Mouse (Mus musculus) skeletal muscle tissue, adult 2 months (tissue): ENCODE data around the gene Selenon.

ENCODE experiments used
- DNase-seq: peaks from one replicate; pipeline ENCODE4 v3.0.0-alpha.2; 2012; ENCODE audit warnings: low read depth, low spot score

Gene Selenon

DNA sequence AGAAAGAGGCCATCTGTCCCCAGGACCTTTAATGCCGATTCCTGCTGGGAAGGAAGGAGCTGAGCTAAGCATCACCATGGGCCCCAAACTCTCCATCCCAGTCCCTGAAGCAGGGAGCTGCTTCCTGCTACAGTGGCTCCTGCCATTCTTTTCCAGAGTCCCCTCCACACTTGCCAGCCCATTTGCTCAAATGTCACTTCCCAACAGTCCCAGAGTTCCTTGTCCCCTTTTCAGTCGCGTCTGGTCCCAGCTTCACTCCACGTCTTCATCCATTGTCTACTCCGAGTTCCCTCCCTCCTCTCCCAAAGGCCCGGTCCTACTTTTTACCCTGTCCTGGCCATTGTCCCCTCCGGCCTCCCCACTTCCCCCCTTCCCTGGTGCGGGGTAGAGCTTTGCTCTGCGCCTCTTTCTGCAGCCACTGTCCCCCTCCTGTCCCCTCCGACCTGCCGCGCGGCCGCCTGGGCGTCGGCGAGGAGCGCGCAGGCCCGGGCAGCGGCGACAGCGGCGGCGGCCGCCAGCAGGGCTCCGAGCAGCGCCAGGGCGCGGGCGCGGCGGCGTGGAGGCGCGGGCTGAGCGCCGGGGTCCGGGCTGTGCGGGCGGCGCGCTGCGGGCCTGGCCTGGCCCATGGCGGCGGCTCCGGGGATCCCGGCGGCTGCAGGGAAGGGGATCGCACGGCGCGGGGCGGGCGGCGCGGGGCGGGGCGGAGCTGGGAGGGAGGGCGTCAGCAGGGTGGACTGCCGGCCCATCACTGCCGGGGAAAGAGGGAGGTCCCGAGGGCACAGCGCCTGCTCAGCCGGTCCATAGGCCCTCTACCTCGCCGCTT, at the start of gene Selenon:
TSS of gene Selenon (minus strand) at position 673 of the 823 bp plus-strand sequence.
- no peak for DNase-seq

DNA sequence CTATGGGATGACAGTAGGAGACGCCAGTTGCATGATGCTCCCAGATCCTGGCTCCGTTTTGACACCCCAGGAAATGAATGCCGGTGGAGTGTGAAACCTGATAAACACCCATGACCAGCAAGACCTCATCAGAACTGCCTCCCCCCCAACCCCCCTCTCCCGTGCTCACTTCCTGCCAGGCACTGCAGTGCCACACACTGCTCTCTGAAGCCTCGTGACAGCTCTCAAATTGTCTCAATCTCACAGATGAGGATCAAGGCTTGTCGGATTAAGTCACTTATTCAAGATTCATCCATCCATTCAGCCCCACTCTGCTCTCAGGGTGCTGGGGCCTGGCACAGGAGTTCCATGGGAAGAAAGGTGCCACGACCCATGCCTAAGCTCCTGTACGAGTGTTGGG, 49.4 kb upstream of the Selenon start:
- DNase-seq: no peak

DNA sequence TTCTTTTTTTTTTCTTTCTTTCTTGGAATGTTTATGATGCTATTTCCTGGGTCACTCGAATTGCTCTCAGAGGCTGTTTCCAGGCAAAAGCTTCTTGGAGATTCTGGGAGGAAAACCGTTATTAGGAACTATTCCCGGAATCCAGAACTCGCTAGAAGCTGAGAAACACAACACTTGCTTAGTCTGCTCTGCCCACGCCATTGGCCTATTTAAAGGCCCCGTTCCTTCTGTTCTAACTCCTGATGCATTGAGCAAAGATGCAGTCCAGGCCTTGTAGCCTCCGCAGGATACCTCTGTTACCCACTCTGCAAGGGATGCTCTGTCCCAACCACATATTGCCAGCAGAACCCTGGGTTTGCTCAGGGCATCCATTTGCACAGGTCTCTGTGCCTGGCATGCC, 48.8 kb upstream of the Selenon start:
- no peak for DNase-seq

- DNase-seq: no peak
These were observed 48.1 kb upstream of the Selenon start for GRCm38 (mm10) chr4:134600060-134600459.

GRCm38 (mm10) chr4:134596816-134597692, 45.1 kb upstream of the Selenon start:
- peak; percentile 94 for DNase-seq

- no peak for DNase-seq
These were observed 42.9 kb upstream of the Selenon start for GRCm38 (mm10) chr4:134594731-134595439.

DNA sequence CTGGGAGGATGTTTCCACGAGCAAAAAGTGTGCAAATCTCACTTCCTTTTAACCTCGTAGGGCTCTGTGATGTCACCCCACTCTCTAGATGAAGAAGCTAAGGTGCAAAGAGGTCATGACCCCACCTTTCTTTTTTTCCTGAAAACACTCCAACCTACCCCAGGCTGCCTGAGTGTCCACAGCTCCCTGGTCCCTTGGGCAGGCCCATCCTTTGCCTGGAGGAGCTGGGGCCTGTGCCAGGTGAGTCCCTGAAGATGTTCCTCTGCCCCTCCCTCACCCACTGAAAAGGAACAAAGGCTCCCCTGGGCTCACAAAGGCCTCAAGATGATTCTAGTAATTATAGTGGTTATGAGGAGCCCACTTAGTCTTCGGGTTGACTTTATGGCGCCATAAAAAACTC, 40.5 kb upstream of the Selenon start:
- no peak for DNase-seq

DNA sequence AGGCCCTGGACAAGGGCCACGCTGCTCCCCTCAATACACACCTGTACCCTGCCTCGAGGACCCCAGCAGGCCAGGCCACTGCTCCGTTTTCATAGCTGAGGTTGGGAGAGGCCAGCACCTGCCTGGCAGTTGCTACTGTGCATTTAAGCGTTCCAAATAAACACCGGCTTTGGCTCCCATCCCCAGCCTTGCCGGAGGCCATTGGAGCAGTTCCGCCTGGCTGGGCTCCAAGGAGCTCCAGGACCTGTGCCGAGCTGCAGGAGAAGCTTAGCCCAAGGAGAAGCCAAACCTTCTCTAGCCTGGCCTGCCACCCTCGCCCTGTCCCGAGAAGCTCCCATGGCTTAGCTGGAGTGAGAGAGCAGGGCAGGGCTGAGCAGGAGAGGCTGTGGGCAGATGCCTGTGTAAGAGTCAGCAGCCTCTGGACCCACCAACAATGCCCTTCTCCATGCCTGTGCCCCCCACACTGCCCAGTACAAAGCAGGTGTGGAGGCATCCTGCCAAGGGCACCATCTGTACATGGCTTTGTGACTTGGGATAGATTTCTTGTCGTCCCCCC, 39.6 kb upstream of the Selenon start:
- DNase-seq: peak; percentile 94

DNA sequence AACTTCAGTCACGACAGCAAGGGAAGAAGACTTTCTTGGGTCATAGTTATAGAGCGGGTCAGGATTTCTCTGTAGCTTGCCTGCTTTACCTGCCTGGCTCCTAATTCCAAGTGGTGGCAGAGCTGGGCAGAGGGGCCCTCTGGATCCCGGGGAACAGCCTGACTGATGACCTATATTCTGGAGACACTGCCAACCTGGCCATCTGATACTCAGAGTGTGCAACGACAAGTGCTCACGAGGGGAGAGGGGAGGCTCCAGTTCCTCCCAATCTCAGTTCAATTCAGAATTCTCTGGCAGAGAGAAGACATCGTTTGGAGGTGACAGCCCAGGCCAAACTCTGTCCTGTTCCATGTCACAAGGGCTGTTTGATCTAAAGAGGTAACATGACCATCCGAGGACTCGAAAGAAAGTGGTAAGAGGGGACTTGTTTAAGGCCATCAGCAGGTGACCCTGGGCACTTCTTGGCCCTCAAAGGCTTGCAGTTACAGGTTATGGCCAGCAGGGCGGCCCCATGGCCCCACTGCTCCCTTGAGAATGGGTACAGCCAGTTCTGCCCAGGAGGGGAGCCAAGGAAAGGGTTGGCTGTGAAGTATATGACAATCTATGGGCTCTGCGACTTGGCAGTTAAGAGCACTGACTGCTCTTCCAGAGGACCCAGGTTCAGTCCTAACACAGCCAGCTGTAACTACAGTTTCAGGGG, 38.4 kb upstream of the Selenon start:
- peak; percentile 58 for DNase-seq

GRCm38 (mm10) chr4:134589786-134590185, 37.8 kb upstream of the Selenon start:
- DNase-seq: no peak

DNA sequence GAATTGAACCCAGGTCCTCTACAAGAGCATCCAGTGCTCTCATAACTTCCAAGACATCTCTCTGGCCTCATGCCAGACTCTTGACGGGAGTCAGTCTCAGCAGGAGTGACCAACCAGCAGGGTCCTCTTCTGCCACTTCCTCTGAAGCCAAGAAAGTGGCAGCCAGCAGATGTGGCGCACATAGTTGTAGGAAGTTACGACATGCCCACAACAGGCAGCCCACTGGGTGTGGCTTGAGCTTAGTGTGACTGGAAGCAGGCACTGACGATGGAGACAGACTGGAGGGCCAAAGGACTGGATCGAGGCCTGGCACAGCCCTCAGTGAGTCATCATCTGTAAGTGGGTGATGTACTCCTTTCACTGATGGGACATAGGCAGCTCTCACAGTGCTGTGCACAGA, 37.0 kb upstream of the Selenon start:
- DNase-seq: no peak

GRCm38 (mm10) chr4:134588287-134588686, 36.3 kb upstream of the Selenon start:
- no peak for DNase-seq

DNA sequence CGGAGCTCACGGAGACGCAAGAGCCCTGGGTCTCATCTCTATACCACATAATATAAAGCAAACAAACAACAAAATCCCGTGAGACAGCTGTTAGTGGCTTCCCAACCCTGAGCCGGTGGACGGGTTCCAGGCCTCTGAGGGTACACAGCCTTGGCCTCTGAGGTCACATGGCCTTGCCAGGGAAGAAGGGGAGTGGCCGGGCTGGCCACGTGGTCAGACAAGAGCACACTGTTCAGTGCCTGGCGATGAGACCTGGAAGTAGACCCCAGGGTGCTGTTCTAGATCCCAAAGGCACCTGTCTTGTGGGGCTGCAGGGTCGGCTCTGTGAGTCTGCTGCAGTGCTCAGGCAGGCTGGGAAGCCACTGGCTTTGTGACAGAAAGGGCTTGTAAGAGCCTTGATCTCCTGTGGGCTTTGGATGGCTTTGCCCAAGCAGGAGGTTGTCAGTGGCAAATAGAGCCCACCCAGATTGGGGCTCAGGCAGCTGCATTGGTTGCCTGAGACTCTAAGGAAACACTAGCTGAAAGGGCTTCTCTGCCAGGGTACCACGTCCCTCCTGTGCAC, 35.8 kb upstream of the Selenon start:
- no peak for DNase-seq

GRCm38 (mm10) chr4:134586631-134587030, 34.7 kb upstream of the Selenon start:
- DNase-seq: no peak

DNA sequence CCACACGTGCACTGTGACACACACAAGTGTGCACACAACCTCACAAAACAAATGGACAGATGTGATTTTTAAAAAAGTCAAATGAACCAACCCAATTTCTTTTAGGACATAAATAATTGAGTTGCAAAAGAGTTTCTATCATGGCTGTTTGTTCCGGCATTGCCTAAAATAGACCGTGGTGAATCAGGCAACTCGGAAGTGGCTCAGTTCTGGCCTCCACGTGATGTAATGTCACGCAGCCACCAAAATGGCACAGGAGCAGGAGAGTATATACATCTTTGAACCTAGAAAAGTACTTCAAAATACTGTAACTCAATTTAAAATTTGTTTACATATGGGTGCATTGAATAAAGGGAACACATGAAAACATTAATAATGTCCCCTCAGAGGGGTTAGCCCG, 34.2 kb upstream of the Selenon start:
- DNase-seq: no peak

DNA sequence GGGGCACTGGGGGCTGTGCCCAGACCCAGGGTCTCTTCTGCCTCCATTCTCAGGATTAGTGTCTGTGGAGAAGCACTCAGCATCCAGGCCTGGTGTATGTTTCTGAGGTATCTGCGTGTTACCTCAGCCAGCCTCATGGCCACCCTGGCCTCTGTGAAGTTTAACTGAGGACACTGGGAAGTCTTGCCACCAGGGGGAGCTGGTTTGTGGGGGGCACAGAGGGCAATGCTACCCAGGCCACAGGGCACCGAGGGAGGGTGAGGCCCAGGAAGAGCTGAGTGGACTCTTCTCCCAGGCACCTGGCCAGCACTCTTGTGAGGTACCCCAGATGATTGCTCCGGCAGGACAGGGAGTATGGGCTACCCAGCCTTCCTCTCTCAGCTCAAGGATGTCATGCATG, 31.5 kb upstream of the Selenon start:
- DNase-seq: no peak

DNA sequence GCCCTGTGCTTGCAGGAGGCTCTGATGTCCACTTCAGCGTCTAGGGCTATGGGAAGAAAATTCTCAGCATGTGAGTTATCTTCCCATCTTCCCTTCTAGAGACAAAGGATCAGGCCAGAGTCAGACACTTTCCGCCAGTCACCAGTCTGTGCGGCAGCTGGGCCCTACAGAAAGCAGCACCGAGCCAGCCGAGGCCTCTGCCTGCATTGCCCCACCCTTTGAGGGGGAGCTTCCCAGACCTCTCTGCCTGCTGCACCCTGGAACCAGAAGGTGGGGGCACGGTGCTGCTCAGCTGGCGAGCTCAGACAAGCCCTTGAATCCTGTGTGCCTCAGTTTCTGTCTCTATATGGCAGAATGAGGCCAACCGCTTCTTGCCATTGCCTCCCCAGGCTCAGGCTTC, 29.4 kb upstream of the Selenon start:
- no peak for DNase-seq

- DNase-seq: no peak
These were observed 28.6 kb upstream of the Selenon start for GRCm38 (mm10) chr4:134580351-134581148.

GRCm38 (mm10) chr4:134579620-134580019, 27.7 kb upstream of the Selenon start:
- no peak for DNase-seq

- no peak for DNase-seq
These were observed 27.2 kb upstream of the Selenon start for GRCm38 (mm10) chr4:134579212-134579611.
